Mouse (Mus musculus) heart, embryonic 11.5 days (tissue): ENCODE results near the gene Islr. TPM values are rescaled to one million over a fixed set of nuclear protein-coding genes. Genes with fewer than 3 reads are reported as not detected.

Source experiments
- ATAC-seq: fragments of 200-750 bp; cut with Nextera tagmentation; replicated peaks from 2 replicates; pipeline ENCODE4 v1.8.0; 2017; ENCODE audit warnings: moderate library complexity; ENCODE audit not compliant: insufficient number of reproducible peaks, low FRiP score, low TSS enrichment
- H3K27ac ChIP-seq: fragments of 300-500 bp; sonication (generic); 2 replicates; pipeline ENCODE4 v1.5.1; 2014; ENCODE audit warnings: mild to moderate bottlenecking, low read depth, low read length
- H3K27me3 ChIP-seq: fragments of 300-500 bp; sonication (generic); 2 replicates; pipeline ENCODE4 v1.6.1; 2014; ENCODE audit warnings: mild to moderate bottlenecking, low read length, mixed read lengths; ENCODE audit not compliant: control insufficient read depth, insufficient read depth
- H3K36me3 ChIP-seq: fragments of 300-500 bp; sonication (generic); 2 replicates; pipeline ENCODE4 v1.6.1; 2014; ENCODE audit warnings: mild to moderate bottlenecking, low read length, moderate library complexity, mixed read lengths; ENCODE audit not compliant: control insufficient read depth, insufficient read depth
- H3K4me1 ChIP-seq: fragments of 300-500 bp; sonication (generic); 2 replicates; pipeline ENCODE4 v1.6.1; 2014; ENCODE audit warnings: low read length; ENCODE audit not compliant: control insufficient read depth, insufficient read depth
- H3K4me2 ChIP-seq: fragments of 300-500 bp; sonication (generic); 2 replicates; pipeline ENCODE4 v1.6.1; 2014; ENCODE audit warnings: mild to moderate bottlenecking, moderate library complexity
- H3K4me3 ChIP-seq: fragments of 300-500 bp; sonication (generic); 2 replicates; pipeline ENCODE4 v1.5.1; 2014; ENCODE audit warnings: low read depth, low read length
- H3K9ac ChIP-seq: fragments of 300-500 bp; sonication (generic); 2 replicates; pipeline ENCODE4 v1.6.1; 2014; ENCODE audit warnings: mild to moderate bottlenecking, low read depth, low read length, moderate library complexity
- H3K9me3 ChIP-seq: fragments of 300-500 bp; sonication (generic); replicated peaks from 2 replicates; pipeline ENCODE4 v1.6.1; 2016; ENCODE audit warnings: low read length; ENCODE audit not compliant: control insufficient read depth
- WGBS: fragments of 180-500 bp; shearing (Covaris S2); extraction: QIAGEN DNeasy Blood & Tissue Kit; methylation state at CpG from one replicate; pipeline ENCODE4 v1.1.7; 2014; ENCODE audit not compliant: insufficient replicate concordance; 5-methylcytosine and 5-hydroxymethylcytosine counted together
- polyA plus RNA-seq: library from polyadenylated mRNA; unstranded; fragments of >200 nt; fragmentation: Nextera tagmentation; extraction: Ambion mirVana; gene quantifications from 2 replicates; pipeline ENCODE4 v1.2.1, GENCODE M21; 2014

The Islr gene
- polyA plus RNA-seq, 1 experiment from 2014 or later = 5.5 TPM

- H3K36me3 ChIP-seq = no peaks in the 10 kb centered on the region
- no peak overlapping the region for H3K9ac ChIP-seq
- ATAC-seq = no peak
- H3K4me2 ChIP-seq = no peak overlapping the region
- H3K27me3 ChIP-seq = peaks cover 20% of the 10 kb centered on the region
- H3K4me3 ChIP-seq = no peak overlapping the region
- WGBS = 36% methylated on average over 4 of the region's 4 CpGs
- H3K9me3 ChIP-seq = no peaks in the 10 kb centered on the region
- peaks cover 25% of the 10 kb centered on the region for H3K4me1 ChIP-seq
- no peak overlapping the region for H3K27ac ChIP-seq
Measured at GRCm38 (mm10) chr9:58125811-58126210, 78.3 kb downstream of the Islr start.

- Histone ChIP-seq H3K36me3 (no peaks in the 10 kb centered on the region), H3K27ac (no peak overlapping the region), H3K4me1 (peaks cover 24% of the 10 kb centered on the region), H3K4me3 (no peak overlapping the region), H3K27me3 (peaks cover 17% of the 10 kb centered on the region), H3K4me2 (no peak overlapping the region), H3K9ac (no peak overlapping the region), H3K9me3 (no peaks in the 10 kb centered on the region)
- ATAC-seq = no peak
- WGBS = 54% methylated on average over 3 of the region's 3 CpGs
Measured at GRCm38 (mm10) chr9:58125085-58125484, 79.0 kb downstream of the Islr start.

GRCm38 (mm10) chr9:58118671-58119070 lies 85.4 kb downstream of the Islr start, which contains the start of gene Ccdc33:
TSS of gene Ccdc33 (minus strand) at chr9:58118823.
- H3K9me3 ChIP-seq = no peaks in the 10 kb centered on the region

GRCm38 (mm10) chr9:58116024-58116651 lies 88.0 kb downstream of the Islr start:
- 36% methylated on average over 7 of the region's 7 CpGs for WGBS
- Histone ChIP-seq H3K4me1 (peaks cover 45% of the 10 kb centered on the region), H3K27ac (no peak overlapping the region), H3K4me3 (no peak overlapping the region), H3K9ac (no peak overlapping the region), H3K27me3 (peaks cover 33% of the 10 kb centered on the region), H3K36me3 (no peaks in the 10 kb centered on the region), H3K9me3 (no peaks in the 10 kb centered on the region), H3K4me2 (no peak overlapping the region; the same call in 1 of the 2 replicates)
- ATAC-seq = no peak

More at GRCm38 (mm10) chr9:58118671-58119070, 85.4 kb downstream of the Islr start, which contains the start of gene Ccdc33:
- no peak within 1 kb of the TSS for H3K4me2 ChIP-seq
- H3K4me3 ChIP-seq = no peak within 1 kb of the TSS
- H3K27me3 ChIP-seq = peaks cover 28% of the 10 kb centered on the region
- ATAC-seq = no peak
- 25% methylated on average over 2 of the region's 2 CpGs for WGBS
- H3K4me1 ChIP-seq = peaks cover 31% of the 10 kb centered on the region
- H3K9ac ChIP-seq = no peak within 1 kb of the TSS
- H3K36me3 ChIP-seq = no peaks in the 10 kb centered on the region
- no peak within 1 kb of the TSS for H3K27ac ChIP-seq

- no peak for ATAC-seq
- no peak overlapping the region for H3K4me3 ChIP-seq
- no peak overlapping the region for H3K9ac ChIP-seq
- H3K9me3 ChIP-seq = no peaks in the 10 kb centered on the region
- H3K27ac ChIP-seq = no peak overlapping the region
- H3K27me3 ChIP-seq = peaks cover 35% of the 10 kb centered on the region
- H3K4me2 ChIP-seq = no peak overlapping the region; the same call in 1 of the 2 replicates
- WGBS = 19% methylated on average over 7 of the region's 7 CpGs
- peaks cover 41% of the 10 kb centered on the region for H3K4me1 ChIP-seq
- no peaks in the 10 kb centered on the region for H3K36me3 ChIP-seq
Measured at GRCm38 (mm10) chr9:58115297-58115925, 88.7 kb downstream of the Islr start.

GRCm38 (mm10) chr9:58114019-58114418 lies 90.1 kb downstream of the Islr start:
- H3K4me2 ChIP-seq = no peak overlapping the region; the same call in 1 of the 2 replicates
- no peaks in the 10 kb centered on the region for H3K36me3 ChIP-seq
- ATAC-seq = no peak

GRCm38 (mm10) chr9:58113279-58113884 lies 90.7 kb downstream of the Islr start:
- H3K36me3 ChIP-seq = no peaks in the 10 kb centered on the region
- 4% methylated on average over 22 of the region's 22 CpGs for WGBS
- peak overlapping the region; percentile 23 for H3K4me3 ChIP-seq
- peaks cover 37% of the 10 kb centered on the region for H3K4me1 ChIP-seq
- no peak overlapping the region for H3K27ac ChIP-seq
- H3K4me2 ChIP-seq = peak overlapping the region; percentile 60
- H3K9ac ChIP-seq = peak overlapping the region; percentile 34; the same call in 1 of the 2 replicates
- peaks cover 35% of the 10 kb centered on the region for H3K27me3 ChIP-seq
- ATAC-seq = no peak
- no peaks in the 10 kb centered on the region for H3K9me3 ChIP-seq

More at GRCm38 (mm10) chr9:58114019-58114418, 90.1 kb downstream of the Islr start:
- WGBS = 9% methylated on average over 9 of the region's 9 CpGs
- peaks cover 35% of the 10 kb centered on the region for H3K27me3 ChIP-seq
- H3K4me1 ChIP-seq = peaks cover 40% of the 10 kb centered on the region
- no peaks in the 10 kb centered on the region for H3K9me3 ChIP-seq
- H3K4me3 ChIP-seq = peak overlapping the region; percentile 23; the same call in 1 of the 2 replicates
- no peak overlapping the region; the same call in 1 of the 2 replicates for H3K9ac ChIP-seq
- no peak overlapping the region for H3K27ac ChIP-seq

GRCm38 (mm10) chr9:58112866-58113278 lies 91.2 kb downstream of the Islr start:
- Histone ChIP-seq H3K9ac (no peak overlapping the region), H3K36me3 (no peaks in the 10 kb centered on the region), H3K27me3 (peaks cover 31% of the 10 kb centered on the region), H3K4me3 (peak overlapping the region; percentile 23; the same call in 1 of the 2 replicates), H3K9me3 (no peaks in the 10 kb centered on the region), H3K4me1 (peaks cover 33% of the 10 kb centered on the region), H3K4me2 (peak overlapping the region; percentile 60), H3K27ac (no peak overlapping the region)
- WGBS = 1% methylated on average over 6 of the region's 6 CpGs
- no peak for ATAC-seq
